Mouse (Mus musculus): Measurements from ENCODE around the gene Fancc. TPM values are rescaled to one million over a fixed set of nuclear protein-coding genes. Genes with fewer than 3 reads are reported as not detected.

The Fancc gene
- polyA plus RNA-seq, 1 experiment: 18.4 TPM

GRCm38 (mm10) chr13:63301764-63302209 lies 195.3 kb downstream of the Fancc start:
- TF ChIP-seq POLR2A (IDR thresholded peaks at IDR 0.05; ENCODE audit: borderline replicate concordance, insufficient read depth, low read length) (no peak), CTCF (IDR thresholded peaks at IDR 0.05; ENCODE audit: borderline replicate concordance, insufficient read depth, low read depth, low read length) (no peak)
- no peak overlapping the region for H3K4me3 ChIP-seq (replicated peaks; ENCODE audit: insufficient read depth, low read depth, low read length)
- peak in 1 of 2 experiments; percentile 51 for DNase-seq
- H3K4me1 ChIP-seq (ENCODE audit: control insufficient read depth, insufficient read depth, low read length): peaks cover 58% of the 10 kb centered on the region
- peak overlapping the region; percentile 64 for H3K27ac ChIP-seq (ENCODE audit: insufficient read depth, low read length)
- 39% methylated on average over 3 of the region's 3 CpGs for WGBS
- no peaks in the 10 kb centered on the region for H3K27me3 ChIP-seq (ENCODE audit: control insufficient read depth, insufficient read depth, low read length)

DNA sequence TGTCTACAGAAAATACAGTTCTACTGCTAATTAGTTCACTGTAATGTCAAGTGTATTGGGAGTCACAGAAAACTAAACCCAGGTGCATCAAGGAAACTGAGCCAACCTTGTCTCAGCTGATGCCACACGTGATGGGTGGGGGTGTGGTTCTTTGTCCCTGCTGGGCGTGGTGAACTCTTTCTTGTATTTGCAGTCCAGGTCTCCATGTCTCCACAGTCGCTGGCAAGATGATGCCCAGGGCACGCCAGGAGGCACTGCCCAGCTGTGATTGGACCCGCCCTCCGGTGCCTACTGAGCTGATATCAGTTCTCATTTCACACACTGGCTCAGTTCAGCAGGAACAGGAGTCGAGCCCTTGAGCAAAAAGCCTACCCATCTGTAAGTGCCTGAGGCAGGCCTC lies 196.1 kb downstream of the Fancc start:
- 49% methylated on average over 7 of the region's 7 CpGs for WGBS
- peaks cover 57% of the 10 kb centered on the region for H3K4me1 ChIP-seq (ENCODE audit: control insufficient read depth, insufficient read depth, low read length)
- H3K4me3 ChIP-seq (replicated peaks; ENCODE audit: insufficient read depth, low read depth, low read length): no peak overlapping the region
- H3K27me3 ChIP-seq (ENCODE audit: control insufficient read depth, insufficient read depth, low read length): no peaks in the 10 kb centered on the region
- no peak overlapping the region; the same call in 1 of the 2 replicates for H3K27ac ChIP-seq (ENCODE audit: insufficient read depth, low read length)
- TF ChIP-seq POLR2A (IDR thresholded peaks at IDR 0.05; ENCODE audit: borderline replicate concordance, insufficient read depth, low read length) (no peak), CTCF (IDR thresholded peaks at IDR 0.05; ENCODE audit: borderline replicate concordance, insufficient read depth, low read depth, low read length) (no peak)
- no peak for DNase-seq

DNA sequence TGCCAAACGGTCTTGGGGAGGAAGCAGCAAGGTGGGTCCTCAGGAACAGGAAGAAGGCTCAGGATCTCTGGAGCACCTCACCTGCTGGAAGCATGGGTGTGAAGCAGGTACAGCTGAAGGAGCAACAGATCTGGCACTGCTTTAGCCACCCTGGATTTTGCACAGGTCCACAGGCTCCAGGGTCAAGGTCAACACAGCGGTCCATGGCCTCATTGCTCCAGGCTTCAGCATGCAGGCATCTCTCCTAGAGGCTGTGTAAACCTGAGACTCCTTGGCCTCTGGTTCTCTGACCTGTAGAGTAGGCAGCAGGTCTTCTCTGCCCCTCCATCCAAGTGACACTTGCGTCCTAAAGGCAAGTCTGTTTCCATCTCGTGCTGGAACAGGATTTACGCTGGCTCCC lies 198.1 kb downstream of the Fancc start:
- no peak for TF ChIP-seq CTCF (IDR thresholded peaks at IDR 0.05; ENCODE audit: borderline replicate concordance, insufficient read depth, low read depth, low read length)
- Histone ChIP-seq H3K4me3 (replicated peaks; ENCODE audit: insufficient read depth, low read depth, low read length) (no peak overlapping the region), H3K27me3 (ENCODE audit: control insufficient read depth, insufficient read depth, low read length) (no peaks in the 10 kb centered on the region), H3K27ac (ENCODE audit: insufficient read depth, low read length) (no peak overlapping the region), H3K4me1 (ENCODE audit: control insufficient read depth, insufficient read depth, low read length) (peaks cover 49% of the 10 kb centered on the region)
- WGBS: 95% methylated on average over 5 of the region's 5 CpGs
- DNase-seq: no peak

DNA sequence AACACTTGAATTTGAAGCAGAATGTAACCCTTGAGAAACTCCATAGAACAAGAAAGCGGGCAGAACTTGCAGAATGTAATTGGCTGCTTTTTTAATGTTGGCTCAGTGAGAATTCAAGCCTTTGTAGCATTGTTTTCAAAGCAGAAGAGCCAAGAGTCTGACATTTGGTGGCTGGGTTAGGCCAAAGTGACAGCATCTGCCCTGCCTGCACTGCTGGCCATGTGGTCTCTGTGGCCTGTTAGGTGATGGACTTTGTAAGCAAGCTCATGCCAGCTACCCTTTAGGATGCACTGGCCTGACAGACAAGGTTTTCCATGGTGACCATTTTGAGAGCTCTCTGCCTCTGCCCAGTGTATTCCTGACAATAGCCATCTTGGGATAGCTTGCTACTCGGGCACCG lies 199.1 kb downstream of the Fancc start:
- Histone ChIP-seq H3K27me3 (ENCODE audit: control insufficient read depth, insufficient read depth, low read length) (no peaks in the 10 kb centered on the region), H3K4me3 (replicated peaks; ENCODE audit: insufficient read depth, low read depth, low read length) (no peak overlapping the region), H3K27ac (ENCODE audit: insufficient read depth, low read length) (no peak overlapping the region), H3K4me1 (ENCODE audit: control insufficient read depth, insufficient read depth, low read length) (peaks cover 47% of the 10 kb centered on the region)
- WGBS: 89% methylated on average over 3 of the region's 3 CpGs
- DNase-seq: no peak
- TF ChIP-seq POLR2A (IDR thresholded peaks at IDR 0.05; ENCODE audit: borderline replicate concordance, insufficient read depth, low read length): no peak
- TF ChIP-seq CTCF (IDR thresholded peaks at IDR 0.05; ENCODE audit: borderline replicate concordance, insufficient read depth, low read depth, low read length): no peak

DNA sequence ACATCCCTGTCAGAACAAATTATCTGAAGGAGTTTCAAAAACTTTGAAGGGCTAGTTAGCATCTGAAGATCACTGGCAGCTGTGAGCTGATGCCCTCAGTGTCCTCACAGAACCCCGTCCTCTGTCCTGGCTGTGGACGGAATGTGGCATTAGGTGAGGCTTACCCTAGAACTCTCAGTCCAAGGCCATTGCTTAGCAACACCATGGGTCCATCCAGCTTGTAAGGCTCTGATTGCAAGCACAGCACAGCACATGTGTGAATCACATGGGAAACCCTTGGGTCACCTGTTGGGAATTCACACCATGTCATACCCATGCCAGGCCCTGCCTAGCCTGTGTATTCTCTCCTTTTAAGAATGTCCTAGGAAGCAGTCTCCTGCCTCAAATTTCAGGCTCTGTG lies 200.1 kb downstream of the Fancc start:
- no peak for DNase-seq
- Histone ChIP-seq H3K4me3 (replicated peaks; ENCODE audit: insufficient read depth, low read depth, low read length) (no peak overlapping the region), H3K27me3 (ENCODE audit: control insufficient read depth, insufficient read depth, low read length) (no peaks in the 10 kb centered on the region), H3K4me1 (ENCODE audit: control insufficient read depth, insufficient read depth, low read length) (peaks cover 44% of the 10 kb centered on the region), H3K27ac (ENCODE audit: insufficient read depth, low read length) (no peak overlapping the region)
- 97% methylated on average over 2 of the region's 2 CpGs for WGBS
- TF ChIP-seq CTCF (IDR thresholded peaks at IDR 0.05; ENCODE audit: borderline replicate concordance, insufficient read depth, low read depth, low read length) (no peak), POLR2A (IDR thresholded peaks at IDR 0.05; ENCODE audit: borderline replicate concordance, insufficient read depth, low read length) (no peak)

DNA sequence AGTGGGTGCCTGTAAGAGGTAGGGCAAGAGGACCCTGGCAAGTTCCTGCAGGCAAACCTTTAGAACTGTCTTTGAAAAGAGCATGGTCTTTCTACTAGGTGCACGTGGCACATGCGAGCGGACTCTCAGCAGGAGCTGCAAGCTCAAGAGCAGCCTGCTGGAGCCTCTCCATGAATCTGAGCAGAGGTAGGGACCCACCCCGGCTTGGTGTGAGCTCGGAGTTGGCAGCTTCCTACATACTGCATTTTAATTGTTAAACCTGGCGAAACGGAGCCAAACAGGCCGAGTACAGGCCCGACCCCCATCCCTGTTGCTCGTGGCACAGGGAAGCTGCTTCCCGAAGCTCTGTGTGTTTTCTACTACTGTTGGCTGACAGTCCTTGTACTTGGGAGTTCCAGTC lies 200.8 kb downstream of the Fancc start:
- H3K27me3 ChIP-seq (ENCODE audit: control insufficient read depth, insufficient read depth, low read length): no peaks in the 10 kb centered on the region
- WGBS: 38% methylated on average over 11 of the region's 11 CpGs
- no peak overlapping the region for H3K4me3 ChIP-seq (replicated peaks; ENCODE audit: insufficient read depth, low read depth, low read length)
- DNase-seq: peak in 1 of 2 experiments; percentile 32
- H3K27ac ChIP-seq (ENCODE audit: insufficient read depth, low read length): no peak overlapping the region
- TF ChIP-seq CTCF (IDR thresholded peaks at IDR 0.05; ENCODE audit: borderline replicate concordance, insufficient read depth, low read depth, low read length) (no peak), POLR2A (IDR thresholded peaks at IDR 0.05; ENCODE audit: borderline replicate concordance, insufficient read depth, low read length) (no peak)
- peaks cover 40% of the 10 kb centered on the region for H3K4me1 ChIP-seq (ENCODE audit: control insufficient read depth, insufficient read depth, low read length)

DNA sequence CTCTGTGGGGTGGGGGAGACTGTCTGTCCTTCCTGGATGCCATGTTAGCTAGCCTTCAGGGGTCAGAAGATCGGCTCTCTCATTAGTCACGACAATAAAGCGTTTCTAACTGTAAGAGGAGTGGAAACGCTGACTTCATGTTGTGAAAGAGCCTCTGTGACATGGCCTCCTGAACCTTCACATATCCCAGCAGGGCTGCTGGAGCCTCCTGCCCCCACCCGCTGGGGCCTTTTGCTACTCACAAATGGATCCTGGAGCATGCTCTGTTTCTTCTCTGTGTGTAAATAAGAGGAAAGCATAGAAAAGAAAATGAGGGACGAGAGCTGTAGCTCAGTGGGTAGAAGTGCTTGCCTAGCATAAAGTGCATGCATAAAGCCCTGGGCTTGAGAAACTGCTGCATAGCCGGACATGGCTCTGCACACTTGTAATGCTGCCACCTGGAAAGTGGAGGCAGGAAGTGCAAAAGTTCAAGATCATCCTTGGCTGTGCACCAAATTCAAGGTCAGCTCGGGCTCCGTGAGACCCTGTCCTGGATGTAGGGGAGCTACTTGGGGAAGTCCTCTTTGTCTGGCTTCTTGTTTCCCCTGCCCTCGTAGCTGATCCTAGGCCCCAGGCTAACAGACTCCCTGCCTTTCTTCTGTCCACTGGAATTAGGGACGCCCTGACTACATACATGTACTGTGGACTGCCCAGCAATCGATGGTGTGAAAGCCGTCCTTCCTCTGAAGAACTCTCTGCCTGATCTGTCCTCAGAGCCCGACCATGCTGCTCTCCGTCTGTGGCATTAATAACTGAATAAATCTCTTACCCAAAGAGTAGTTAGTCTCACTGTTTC lies 202.5 kb downstream of the Fancc start:
- no peak overlapping the region for H3K4me3 ChIP-seq (replicated peaks; ENCODE audit: insufficient read depth, low read depth, low read length)
- no peaks in the 10 kb centered on the region for H3K27me3 ChIP-seq (ENCODE audit: control insufficient read depth, insufficient read depth, low read length)
- TF ChIP-seq POLR2A (IDR thresholded peaks at IDR 0.05; ENCODE audit: borderline replicate concordance, insufficient read depth, low read length): no peak
- no peak for TF ChIP-seq CTCF (IDR thresholded peaks at IDR 0.05; ENCODE audit: borderline replicate concordance, insufficient read depth, low read depth, low read length)
- peak; percentile 74 to 79 for DNase-seq
- WGBS: 24% methylated on average over 15 of the region's 15 CpGs
- H3K27ac ChIP-seq (ENCODE audit: insufficient read depth, low read length): peak overlapping the region; percentile 20
- peaks cover 39% of the 10 kb centered on the region for H3K4me1 ChIP-seq (ENCODE audit: control insufficient read depth, insufficient read depth, low read length)

- TF ChIP-seq POLR2A (IDR thresholded peaks at IDR 0.05; ENCODE audit: borderline replicate concordance, insufficient read depth, low read length) (no peak), CTCF (IDR thresholded peaks at IDR 0.05; ENCODE audit: borderline replicate concordance, insufficient read depth, low read depth, low read length) (no peak)
- H3K27me3 ChIP-seq (ENCODE audit: control insufficient read depth, insufficient read depth, low read length): no peaks in the 10 kb centered on the region
- no peak overlapping the region for H3K4me3 ChIP-seq (replicated peaks; ENCODE audit: insufficient read depth, low read depth, low read length)
- no peak for DNase-seq
- peaks cover 41% of the 10 kb centered on the region for H3K4me1 ChIP-seq (ENCODE audit: control insufficient read depth, insufficient read depth, low read length)
- 88% methylated on average over 3 of the region's 3 CpGs for WGBS
- H3K27ac ChIP-seq (ENCODE audit: insufficient read depth, low read length): peak overlapping the region; percentile 20; the same call in 1 of the 2 replicates
Observed at GRCm38 (mm10) chr13:63293647-63294046, 203.4 kb downstream of the Fancc start.
